Mouse (Mus musculus): ENCODE measurements around the gene Rlf.

DNA sequence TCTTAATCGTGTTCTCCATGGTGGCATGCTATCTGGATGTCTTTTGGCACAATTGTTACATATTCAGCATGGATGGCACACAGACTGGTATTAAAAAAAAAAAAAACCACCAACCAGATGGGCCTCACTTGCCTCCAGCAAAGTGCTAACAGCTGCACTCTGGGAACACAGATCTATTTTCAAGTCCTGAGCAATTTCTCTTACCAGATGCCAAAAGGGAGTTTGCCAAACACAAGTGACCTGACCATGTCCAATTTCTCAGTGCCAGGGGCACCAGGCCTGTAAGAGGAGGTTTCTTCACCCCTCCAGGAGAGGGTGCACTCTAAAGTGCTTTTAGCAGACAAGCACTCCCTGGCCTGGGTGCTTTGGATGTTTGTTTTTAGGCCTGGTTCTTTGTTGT is 12.2 kb upstream of the Rlf start:
- TF ChIP-seq CTCF (conservative IDR thresholded peaks at IDR 0.05; ENCODE audit: insufficient read depth, insufficient read length, low read depth, low read length) (no peak), POLR2A (IDR thresholded peaks at IDR 0.05; ENCODE audit: low read depth, low read length) (no peak)
